In genomic region chr16:21854589-21855284, GRCm38 (mm10) we compare ENCODE assay signal across 11 mouse cellular contexts.
DNase-seq lines count a peak whose midpoint lies in the region; ATAC-seq and TF ChIP-seq lines count a peak whose summit lies in the region.
"Had no signal": no experiment of that assay in that cellular context is flagged by ENCODE, and none has a peak within 500 bp of the region (broad histone marks: within the 10 kb centered on the region; RNA-seq: fewer than 3 reads in every experiment).

No protein-coding gene starts in this region.

- H3K4me3 ChIP-seq in hindbrain, embryonic 12.5 days = no peak overlapping the region
- no peak overlapping the region; the same call in 1 of the 2 replicates for H3K4me3 ChIP-seq in small intestine, adult 2 months (ENCODE audit: low read depth, low read length)

- 82% methylated on average over 5 of the region's 5 CpGs for WGBS in hindbrain, embryonic 12.5 days
- whole genome bisulfite sequencing in small intestine, adult 2 months = 33% methylated on average over 5 of the region's 5 CpGs

- H3K9ac ChIP-seq in hindbrain, embryonic 12.5 days = no peak overlapping the region
- H3K9ac ChIP-seq: liver, embryonic 14.5 days had no signal

- TF ChIP-seq CTCF in small intestine, adult 2 months (IDR thresholded peaks at IDR 0.05; ENCODE audit: extremely low read depth, insufficient read length, insufficient replicate concordance, low read depth, low read length) = no peak

- intact Hi-C loops in left cerebral cortex, postnatal 4 days (cut with DNase I) = no loop called here
- intact Hi-C loops in left cerebral cortex, postnatal 36 days (cut with DNase I) = no loop called here
- intact Hi-C loops in heart, postnatal 14 days (cut with DNase I) = no loop called here

- no peak overlapping the region for H3K4me2 ChIP-seq in hindbrain, embryonic 12.5 days (replicated peaks)

- no peak for TF ChIP-seq POLR2A in small intestine, adult 2 months (IDR thresholded peaks at IDR 0.05; ENCODE audit: low read depth, low read length)

- H3K36me3 ChIP-seq in hindbrain, embryonic 12.5 days = no peaks in the 10 kb centered on the region
- H3K36me3 ChIP-seq in small intestine, adult 2 months (ENCODE audit: control insufficient read depth, insufficient read depth, low read length) = no peaks in the 10 kb centered on the region

- H3K4me1 ChIP-seq in hindbrain, embryonic 12.5 days = peaks cover 73% of the 10 kb centered on the region
- H3K4me1 ChIP-seq in small intestine, adult 2 months (ENCODE audit: control insufficient read depth, insufficient read depth, insufficient read length, low read length) = peaks cover 39% of the 10 kb centered on the region

- peak; percentile 54 for DNase-seq in cerebellum, adult 11-12 months
- DNase-seq in cerebellum, postnatal 4 days (ENCODE audit: low spot score in 2 of 2) = no peak
- peak; percentile 23 for DNase-seq in left cerebral cortex, postnatal 4 days
- DNase-seq in left cerebral cortex, postnatal 36 days (ENCODE audit: low spot score in 2 of 2) = no peak
- DNase-seq in B cell, adult 2 months = no peak
- DNase-seq in heart, postnatal 14 days = no peak
- DNase-seq: adrenal gland, postnatal 10 days; kidney, adult 18-20 months had no signal

- H3K27ac ChIP-seq in hindbrain, embryonic 12.5 days = peak overlapping the region; percentile 90; the same call in 1 of the 2 replicates
- peak overlapping the region; percentile 96 for H3K27ac ChIP-seq in small intestine, adult 2 months (ENCODE audit: insufficient read depth, low read depth, low read length)
- H3K27ac ChIP-seq: liver, embryonic 14.5 days had no signal

- H3K9me3 ChIP-seq in hindbrain, embryonic 12.5 days (replicated peaks) = no peaks in the 10 kb centered on the region

- no peak for ATAC-seq in hindbrain, embryonic 12.5 days (ENCODE audit: low FRiP score)

- no peaks in the 10 kb centered on the region for H3K27me3 ChIP-seq in hindbrain, embryonic 12.5 days
- no peaks in the 10 kb centered on the region for H3K27me3 ChIP-seq in small intestine, adult 2 months (ENCODE audit: control insufficient read depth, insufficient read depth, low read length)

Comparison
In these comparisons a context has a peak if more than half of its experiments do, and no peak if none do; other contexts are left out.
1. DNase-seq: peak in cerebellum, adult 11-12 months (single experiment) and left cerebral cortex, postnatal 4 days (single experiment); none in cerebellum, postnatal 4 days (0 of 2), left cerebral cortex, postnatal 36 days (0 of 2), B cell, adult 2 months (0 of 2) and heart, postnatal 14 days (0 of 2).